Mouse (Mus musculus) liver, embryonic 14.5 days (tissue): ENCODE data around the gene Draxin. TPM values are rescaled to one million over a fixed set of nuclear protein-coding genes. Genes with fewer than 3 reads are reported as not detected.

Source experiments
- ATAC-seq: fragments of 200-750 bp; cut with Nextera tagmentation; 2 replicates; pipeline ENCODE4 v1.8.0; 2017; ENCODE audit warnings: moderate number of reproducible peaks, mild to moderate bottlenecking, moderate library complexity; ENCODE audit not compliant: insufficient read depth
- DNase-seq, 3 experiments: peaks; one replicate each; pipeline ENCODE4 v3.0.0-alpha.2; 2012 to 2013; ENCODE audit warnings: low read depth in 3 of 3, low spot score in 3 of 3
- H3K27ac ChIP-seq: fragments of 300-500 bp; sonication (generic); 2 replicates; pipeline ENCODE4 v1.5.1; 2014; ENCODE audit warnings: moderate library complexity, mild to moderate bottlenecking, control low read depth, inconsistent platforms
- H3K27me3 ChIP-seq: fragments of 300-500 bp; sonication (generic); 2 replicates; pipeline ENCODE4 v1.6.1; 2014; ENCODE audit warnings: mild to moderate bottlenecking, low read length, moderate library complexity; ENCODE audit not compliant: control insufficient read depth, insufficient read depth
- H3K36me3 ChIP-seq: fragments of 300-500 bp; sonication (generic); replicated peaks from 2 replicates; pipeline ENCODE4 v1.6.1; 2014; ENCODE audit warnings: low read depth; ENCODE audit not compliant: control insufficient read depth, insufficient read depth
- H3K4me1 ChIP-seq, 2 experiments: fragments of 200-500 bp in 1 of 2; fragments of 300-500 bp in 1 of 2; sonication (generic) in 1 of 2; replicated peaks; 2 replicates each; pipeline ENCODE4 v1.6.1; 2012 to 2014; ENCODE audit warnings: antibody characterized with exemption in 1 of 2, inconsistent platforms in 1 of 2, low read length in 1 of 2; ENCODE audit not compliant: control insufficient read depth in 2 of 2, insufficient read depth in 2 of 2
- H3K4me2 ChIP-seq: fragments of 300-500 bp; sonication (generic); 2 replicates; pipeline ENCODE4 v1.6.1; 2014; ENCODE audit warnings: low read depth, mild to moderate bottlenecking, control low read depth, moderate library complexity
- H3K4me3 ChIP-seq, 2 experiments: fragments of 200-500 bp in 1 of 2; fragments of 300-500 bp in 1 of 2; sonication (generic) in 1 of 2; 2 replicates each; pipeline ENCODE4 v1.5.1; 2012 to 2014; ENCODE audit warnings: low read depth in 2 of 2, low read length in 2 of 2, mild to moderate bottlenecking in 2 of 2, control low read depth in 1 of 2, inconsistent platforms in 1 of 2, moderate library complexity in 1 of 2; ENCODE audit not compliant: insufficient read depth in 1 of 2
- H3K9ac ChIP-seq: fragments of 300-500 bp; sonication (generic); replicated peaks from 2 replicates; pipeline ENCODE4 v1.6.1; 2014; ENCODE audit warnings: mild to moderate bottlenecking, control low read depth, moderate library complexity
- H3K9me3 ChIP-seq: fragments of 300-500 bp; sonication (generic); 2 replicates; pipeline ENCODE4 v1.6.1; 2016; ENCODE audit warnings: low read length, mixed read lengths; ENCODE audit not compliant: control insufficient read depth
- CTCF ChIP-seq: IDR thresholded peaks from 2 replicates; pipeline ENCODE4 v1.5.1; 2016; ENCODE audit warnings: antibody characterized with exemption, low read depth, control low read depth
- EP300 ChIP-seq: IDR thresholded peaks from 2 replicates; pipeline ENCODE4 v1.6.1; 2016; ENCODE audit warnings: antibody characterized with exemption, low read depth
- WGBS: fragments of 180-500 bp; shearing (Covaris S2); extraction: QIAGEN DNeasy Blood & Tissue Kit; methylation state at CpG from one replicate; pipeline ENCODE4 v1.1.7; 2014; ENCODE audit not compliant: insufficient replicate concordance; 5-methylcytosine and 5-hydroxymethylcytosine counted together
- polyA plus RNA-seq, 2 experiments: library from polyadenylated mRNA; depleted of rRNA in 1 of 2; stranded (reverse) in 1 of 2; unstranded in 1 of 2; fragments of >200 nt; fragmentation: Nextera tagmentation in 1 of 2; extraction: Ambion mirVana in 1 of 2; gene quantifications; 2 replicates each; pipeline versions ENCODE4 v1.2.1 to v1.2.3; 2012 to 2014

The Draxin gene
- polyA plus RNA-seq, 2 experiments, result 0.05 to 0.16 TPM

DNA sequence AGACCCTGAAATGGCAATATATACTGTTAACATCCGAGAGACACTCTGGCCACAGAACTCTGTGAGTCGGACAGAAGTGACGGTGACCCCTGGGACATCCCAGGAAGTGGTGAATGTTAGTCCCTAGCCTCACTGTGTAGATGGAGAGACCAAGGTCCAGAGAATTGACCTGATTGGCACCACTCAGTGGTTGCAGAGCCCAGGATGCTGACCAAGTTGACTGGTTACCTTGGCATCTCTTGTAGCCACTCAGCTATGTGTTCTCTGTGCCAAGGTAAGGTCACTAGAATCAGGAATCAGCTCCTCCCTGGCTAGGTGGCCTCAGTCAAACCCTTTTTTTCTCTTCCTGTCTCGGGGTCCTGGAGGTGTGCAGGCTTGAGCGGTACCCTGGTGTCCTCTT is 13.2 kb upstream of the Draxin start:
- ATAC-seq, result no peak

DNA sequence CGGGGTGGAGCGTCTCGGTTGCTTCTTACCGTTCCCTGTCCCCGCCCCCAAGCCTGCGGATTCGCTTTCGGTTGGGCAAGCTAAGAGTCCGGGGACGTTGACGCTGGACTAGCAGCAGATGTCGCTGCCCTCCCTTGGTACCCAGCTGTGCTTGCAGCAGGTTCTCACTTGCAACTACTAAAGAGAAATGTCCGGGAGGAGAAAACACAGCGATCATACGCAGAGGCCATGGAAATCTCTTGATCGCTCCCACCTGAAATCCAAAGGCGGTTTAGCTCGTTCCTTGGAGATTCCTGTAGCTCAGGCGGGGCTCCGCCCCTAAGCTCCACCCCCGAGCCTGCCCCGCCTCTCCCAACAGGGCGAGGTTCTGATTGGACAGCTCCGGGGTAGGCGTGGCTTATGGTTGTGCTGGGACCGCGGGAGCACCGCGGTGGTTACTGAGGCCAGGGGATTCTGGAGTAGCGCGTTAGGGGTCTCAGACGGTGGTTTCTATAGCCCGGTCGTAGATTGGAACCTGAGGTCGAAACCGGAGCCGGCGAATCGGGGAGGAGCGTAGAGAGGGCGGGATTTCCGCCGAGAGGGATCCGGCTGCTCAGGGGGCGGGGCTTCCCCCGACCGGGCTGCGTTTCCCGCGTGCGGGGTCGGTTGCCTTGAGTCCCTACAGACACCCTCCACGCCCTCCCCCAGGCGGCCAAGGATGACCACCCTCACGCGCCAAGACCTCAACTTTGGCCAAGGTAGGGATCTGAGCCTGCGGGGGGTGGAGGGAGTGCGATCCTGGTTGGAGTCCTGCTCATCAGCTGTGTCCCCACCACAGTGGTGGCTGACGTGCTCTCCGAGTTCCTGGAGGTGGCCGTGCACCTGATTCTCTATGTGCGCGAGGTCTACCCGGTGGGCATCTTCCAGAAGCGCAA is 9.9 kb upstream of the Draxin start:
- H3K9me3 ChIP-seq, result no peaks in the 10 kb centered on the region
- H3K4me3 ChIP-seq, result peak overlapping the region; percentile 63 to 82
- no peak overlapping the region; the same call in 1 of the 2 replicates for H3K27ac ChIP-seq
- peak; percentile 90 to 92 (median 91) for DNase-seq
- peak overlapping the region; percentile 65 for H3K9ac ChIP-seq
- no peaks in the 10 kb centered on the region for H3K36me3 ChIP-seq
- ATAC-seq, result peak; percentile 93
- H3K4me1 ChIP-seq, result peaks cover 0 to 2% of the 10 kb centered on the region in 2 experiments; a peak in 3 of 4 replicates
- WGBS, result under 1% methylated on average over 65 of the region's 65 CpGs
- H3K27me3 ChIP-seq, result peaks cover 12% of the 10 kb centered on the region
- TF ChIP-seq EP300 (no peak), CTCF (peak; percentile 83)
- H3K4me2 ChIP-seq, result peak overlapping the region; percentile 89

More for the DNA sequence above, 13.2 kb upstream of the Draxin start:
- no peak overlapping the region for H3K4me2 ChIP-seq
- peaks cover 0 to 2% of the 10 kb centered on the region in 2 experiments; a peak in 3 of 4 replicates for H3K4me1 ChIP-seq
- no peak overlapping the region for H3K27ac ChIP-seq
- TF ChIP-seq EP300 (no peak), CTCF (no peak)
- no peak for DNase-seq
- no peaks in the 10 kb centered on the region for H3K9me3 ChIP-seq
- H3K4me3 ChIP-seq, result no peak overlapping the region
- no peaks in the 10 kb centered on the region for H3K36me3 ChIP-seq
- no peak overlapping the region for H3K9ac ChIP-seq
- peaks cover 6% of the 10 kb centered on the region for H3K27me3 ChIP-seq
- WGBS, result 70% methylated on average over 5 of the region's 5 CpGs

DNA sequence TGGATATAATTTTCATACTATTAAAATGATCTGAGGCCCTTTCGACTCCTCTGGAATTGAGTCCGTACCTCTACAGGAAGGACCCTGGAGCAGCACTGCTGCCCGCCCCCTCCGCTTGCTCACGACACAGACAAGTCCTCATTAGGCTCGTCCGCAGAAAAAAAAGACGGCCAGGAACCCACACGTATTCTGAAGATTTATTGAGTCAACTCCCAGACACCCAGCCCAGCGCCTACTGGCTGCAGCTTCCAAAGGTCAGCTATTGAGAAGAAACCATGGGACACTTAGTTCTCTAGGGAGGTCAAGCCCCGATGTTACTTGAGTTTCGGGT is 9.2 kb upstream of the Draxin start:
- H3K27me3 ChIP-seq, result peaks cover 12% of the 10 kb centered on the region
- DNase-seq, result peak in 1 of 3 experiments; percentile 15
- peak overlapping the region; percentile 55 for H3K9ac ChIP-seq
- WGBS, result 1% methylated on average over 12 of the region's 12 CpGs
- no peak overlapping the region for H3K27ac ChIP-seq
- TF ChIP-seq EP300, result no peak
- no peak for TF ChIP-seq CTCF
- H3K4me3 ChIP-seq, result peak overlapping the region; percentile 63 to 82
- no peaks in the 10 kb centered on the region for H3K9me3 ChIP-seq
- H3K36me3 ChIP-seq, result no peaks in the 10 kb centered on the region
- H3K4me2 ChIP-seq, result peak overlapping the region; percentile 89
- peak; percentile 6; the same call in 1 of the 2 replicates for ATAC-seq
- H3K4me1 ChIP-seq, result peaks cover 0 to 2% of the 10 kb centered on the region in 2 experiments; a peak in 3 of 4 replicates

DNA sequence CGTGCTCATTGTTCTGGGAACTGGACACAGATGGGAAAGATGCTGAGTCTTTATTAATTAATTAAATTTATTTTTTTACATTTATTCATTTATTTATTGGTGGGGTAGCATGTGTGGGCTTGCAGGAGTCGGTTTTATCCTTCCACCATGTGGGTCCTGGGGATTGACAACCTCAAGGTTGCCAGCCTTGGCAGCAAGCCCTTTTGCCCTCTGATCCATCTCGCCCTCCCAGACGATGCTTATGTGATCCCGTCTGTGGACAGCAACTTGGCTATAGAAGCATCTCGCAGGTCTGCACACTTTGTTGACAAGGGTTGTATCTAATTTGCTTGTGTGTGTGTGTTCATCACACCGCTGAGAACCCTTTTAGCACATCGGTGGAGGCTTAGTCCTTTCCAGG is 7.0 kb upstream of the Draxin start:
- no peak overlapping the region for H3K27ac ChIP-seq
- H3K9me3 ChIP-seq, result no peaks in the 10 kb centered on the region
- no peak overlapping the region for H3K9ac ChIP-seq
- peaks cover 12% of the 10 kb centered on the region for H3K27me3 ChIP-seq
- TF ChIP-seq EP300 (no peak), CTCF (no peak)
- no peak for ATAC-seq
- H3K4me1 ChIP-seq, result peaks cover 0 to 2% of the 10 kb centered on the region in 2 experiments; a peak in 3 of 4 replicates
- H3K4me3 ChIP-seq, result no peak overlapping the region
- no peaks in the 10 kb centered on the region for H3K36me3 ChIP-seq
- no peak for DNase-seq
- no peak overlapping the region for H3K4me2 ChIP-seq
- WGBS, result 56% methylated on average over 8 of the region's 8 CpGs

DNA sequence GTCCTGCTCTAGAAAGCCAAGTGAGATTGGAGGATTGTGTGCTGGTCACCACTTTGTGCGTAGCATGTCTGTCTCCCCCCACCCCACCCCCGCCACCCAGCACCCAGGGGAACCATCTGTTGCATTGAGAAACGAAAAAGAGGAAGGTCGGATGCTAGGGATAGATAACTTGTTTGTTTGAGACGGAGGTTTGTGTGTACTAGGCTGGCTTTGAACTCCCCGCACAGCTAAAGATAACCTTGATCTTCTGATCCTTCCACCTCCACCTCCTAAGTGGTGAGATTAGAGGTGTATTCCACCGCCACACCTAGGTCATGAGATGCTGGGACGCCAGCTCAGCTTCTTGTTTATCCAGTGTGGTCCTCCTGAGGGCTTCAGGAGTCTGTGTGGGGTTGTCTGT is 4.5 kb upstream of the Draxin start:
- no peaks in the 10 kb centered on the region for H3K36me3 ChIP-seq
- no peak overlapping the region for H3K4me2 ChIP-seq
- TF ChIP-seq CTCF (no peak), EP300 (no peak)
- H3K9me3 ChIP-seq, result no peaks in the 10 kb centered on the region
- no peak for DNase-seq
- peaks cover 37% of the 10 kb centered on the region for H3K27me3 ChIP-seq
- H3K27ac ChIP-seq, result no peak overlapping the region
- WGBS, result 15% methylated on average over 8 of the region's 8 CpGs
- H3K9ac ChIP-seq, result no peak overlapping the region
- peaks cover 0 to 2% of the 10 kb centered on the region in 2 experiments; a peak in 3 of 4 replicates for H3K4me1 ChIP-seq
- ATAC-seq, result no peak
- H3K4me3 ChIP-seq, result no peak overlapping the region
